Mouse (Mus musculus) heart, embryonic 11.5 days (tissue): ENCODE results near the gene Dpm1. TPM values are rescaled to one million over a fixed set of nuclear protein-coding genes. Genes with fewer than 3 reads are reported as not detected.
A peak's percentile ranks its signal among the peaks of the same experiment; 100 is the strongest.

Source experiments
- ATAC-seq: fragments of 200-750 bp; cut with Nextera tagmentation; replicated peaks from 2 replicates; pipeline ENCODE4 v1.8.0; 2017; ENCODE audit warnings: moderate library complexity; ENCODE audit not compliant: insufficient number of reproducible peaks, low FRiP score, low TSS enrichment
- H3K27ac ChIP-seq: fragments of 300-500 bp; sonication (generic); 2 replicates; pipeline ENCODE4 v1.5.1; 2014; ENCODE audit warnings: mild to moderate bottlenecking, low read depth, low read length
- H3K27me3 ChIP-seq: fragments of 300-500 bp; sonication (generic); 2 replicates; pipeline ENCODE4 v1.6.1; 2014; ENCODE audit warnings: mild to moderate bottlenecking, low read length, mixed read lengths; ENCODE audit not compliant: control insufficient read depth, insufficient read depth
- H3K36me3 ChIP-seq: fragments of 300-500 bp; sonication (generic); 2 replicates; pipeline ENCODE4 v1.6.1; 2014; ENCODE audit warnings: mild to moderate bottlenecking, low read length, moderate library complexity, mixed read lengths; ENCODE audit not compliant: control insufficient read depth, insufficient read depth
- H3K4me1 ChIP-seq: fragments of 300-500 bp; sonication (generic); 2 replicates; pipeline ENCODE4 v1.6.1; 2014; ENCODE audit warnings: low read length; ENCODE audit not compliant: control insufficient read depth, insufficient read depth
- H3K4me2 ChIP-seq: fragments of 300-500 bp; sonication (generic); 2 replicates; pipeline ENCODE4 v1.6.1; 2014; ENCODE audit warnings: mild to moderate bottlenecking, moderate library complexity
- H3K4me3 ChIP-seq: fragments of 300-500 bp; sonication (generic); 2 replicates; pipeline ENCODE4 v1.5.1; 2014; ENCODE audit warnings: low read depth, low read length
- H3K9ac ChIP-seq: fragments of 300-500 bp; sonication (generic); 2 replicates; pipeline ENCODE4 v1.6.1; 2014; ENCODE audit warnings: mild to moderate bottlenecking, low read depth, low read length, moderate library complexity
- H3K9me3 ChIP-seq: fragments of 300-500 bp; sonication (generic); replicated peaks from 2 replicates; pipeline ENCODE4 v1.6.1; 2016; ENCODE audit warnings: low read length; ENCODE audit not compliant: control insufficient read depth
- WGBS: fragments of 180-500 bp; shearing (Covaris S2); extraction: QIAGEN DNeasy Blood & Tissue Kit; methylation state at CpG from one replicate; pipeline ENCODE4 v1.1.7; 2014; ENCODE audit not compliant: insufficient replicate concordance; 5-methylcytosine and 5-hydroxymethylcytosine counted together
- polyA plus RNA-seq: library from polyadenylated mRNA; unstranded; fragments of >200 nt; fragmentation: Nextera tagmentation; extraction: Ambion mirVana; gene quantifications from 2 replicates; pipeline ENCODE4 v1.2.1, GENCODE M21; 2014

Gene Dpm1
- polyA plus RNA-seq, 1 experiment from 2014 or later = 85.1 TPM

GRCm38 (mm10) chr2:168195721-168196120 is 34.7 kb downstream of the Dpm1 start:
- Histone ChIP-seq H3K9me3 (no peaks in the 10 kb centered on the region), H3K36me3 (peaks cover 3% of the 10 kb centered on the region; the same call in 1 of the 2 replicates), H3K4me2 (no peak overlapping the region), H3K4me1 (peaks cover 40% of the 10 kb centered on the region), H3K9ac (no peak overlapping the region), H3K4me3 (no peak overlapping the region), H3K27ac (no peak overlapping the region), H3K27me3 (no peaks in the 10 kb centered on the region)
- WGBS = 75% methylated on average over 2 of the region's 2 CpGs
- ATAC-seq = no peak

GRCm38 (mm10) chr2:168193685-168194084 is 36.7 kb downstream of the Dpm1 start:
- Histone ChIP-seq H3K27ac (no peak overlapping the region), H3K9ac (no peak overlapping the region), H3K27me3 (no peaks in the 10 kb centered on the region), H3K36me3 (peaks cover 3% of the 10 kb centered on the region; the same call in 1 of the 2 replicates), H3K4me2 (no peak overlapping the region), H3K9me3 (no peaks in the 10 kb centered on the region), H3K4me1 (peaks cover 41% of the 10 kb centered on the region), H3K4me3 (no peak overlapping the region)
- 76% methylated on average over 2 of the region's 2 CpGs for WGBS
- ATAC-seq = no peak

- Histone ChIP-seq H3K9ac (no peak overlapping the region), H3K4me2 (no peak overlapping the region), H3K4me3 (no peak overlapping the region), H3K9me3 (no peaks in the 10 kb centered on the region), H3K27ac (no peak overlapping the region), H3K36me3 (peaks cover 9% of the 10 kb centered on the region), H3K27me3 (no peaks in the 10 kb centered on the region), H3K4me1 (peaks cover 37% of the 10 kb centered on the region)
- no peak for ATAC-seq
- WGBS = 96% methylated on average over 2 of the region's 2 CpGs
Measured at GRCm38 (mm10) chr2:168191856-168192255, 38.5 kb downstream of the Dpm1 start.

- H3K4me2 ChIP-seq = no peak overlapping the region
- H3K9me3 ChIP-seq = no peaks in the 10 kb centered on the region
- H3K4me1 ChIP-seq = no peaks in the 10 kb centered on the region
- H3K36me3 ChIP-seq = peaks cover 3% of the 10 kb centered on the region; the same call in 1 of the 2 replicates
- ATAC-seq = no peak
- H3K27ac ChIP-seq = no peak overlapping the region
- WGBS = 57% methylated on average over 7 of the region's 7 CpGs
- H3K9ac ChIP-seq = no peak overlapping the region
- no peaks in the 10 kb centered on the region for H3K27me3 ChIP-seq
- no peak overlapping the region for H3K4me3 ChIP-seq
Measured at GRCm38 (mm10) chr2:168175946-168176345, 54.4 kb downstream of the Dpm1 start.

DNA sequence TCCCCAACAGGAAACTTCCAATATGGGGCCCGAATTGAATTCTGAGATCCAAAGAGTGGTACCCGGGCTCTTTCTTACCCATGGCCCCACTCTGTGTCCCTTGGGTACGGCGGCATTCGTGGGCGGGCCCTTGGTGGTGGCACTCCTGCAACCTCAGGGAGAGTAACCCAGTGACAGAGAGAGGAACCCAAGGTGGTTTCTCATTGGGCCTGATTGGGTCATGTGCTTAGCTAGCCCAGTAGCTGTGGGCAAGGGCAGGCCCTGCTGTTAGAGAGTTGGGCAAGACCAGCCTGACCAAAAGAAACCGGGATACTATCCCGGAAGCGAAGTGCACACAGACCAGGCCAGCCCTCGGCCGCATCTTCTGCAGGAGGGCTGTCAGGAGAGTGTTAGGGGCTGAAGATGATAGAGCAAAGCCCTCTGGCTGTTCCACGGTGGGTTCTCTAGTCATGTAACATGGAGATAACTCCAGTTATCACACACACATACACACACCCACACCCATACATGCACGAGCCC is 60.2 kb downstream of the Dpm1 start:
- Histone ChIP-seq H3K4me1 (peaks cover 35% of the 10 kb centered on the region), H3K27ac (peak overlapping the region; percentile 85), H3K36me3 (peaks cover 3% of the 10 kb centered on the region; the same call in 1 of the 2 replicates), H3K9ac (peak overlapping the region; percentile 70; the same call in 1 of the 2 replicates), H3K4me2 (peak overlapping the region; percentile 65), H3K4me3 (peak overlapping the region; percentile 32), H3K9me3 (no peaks in the 10 kb centered on the region), H3K27me3 (no peaks in the 10 kb centered on the region)
- 4% methylated on average over 13 of the region's 13 CpGs for WGBS
- peak; percentile 59 for ATAC-seq

DNA sequence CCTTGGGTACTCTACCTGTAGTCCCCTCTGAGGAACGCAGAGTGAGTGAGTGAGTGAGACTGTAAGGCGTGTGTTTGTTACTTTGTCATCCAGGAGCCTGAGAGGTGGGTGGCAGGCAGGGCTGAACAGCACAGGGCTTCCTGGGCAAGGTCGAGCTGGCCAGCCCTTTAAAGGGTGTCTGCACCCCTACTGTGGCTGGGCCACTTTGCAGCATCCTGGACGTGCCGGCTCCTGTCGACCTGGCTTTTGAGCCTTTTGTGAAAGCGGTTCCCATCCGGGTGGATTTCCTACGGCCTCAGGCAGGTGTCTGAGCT is 60.6 kb downstream of the Dpm1 start:
- peak overlapping the region; percentile 32 for H3K4me3 ChIP-seq
- H3K27ac ChIP-seq = peak overlapping the region; percentile 85
- ATAC-seq = peak; percentile 43; the same call in 1 of the 2 replicates

GRCm38 (mm10) chr2:168168892-168169799 is 61.2 kb downstream of the Dpm1 start:
- Histone ChIP-seq H3K9me3 (no peaks in the 10 kb centered on the region), H3K4me2 (peak overlapping the region; percentile 65), H3K9ac (peak overlapping the region; percentile 70; the same call in 1 of the 2 replicates), H3K27me3 (no peaks in the 10 kb centered on the region), H3K4me1 (peaks cover 35% of the 10 kb centered on the region), H3K4me3 (peak overlapping the region; percentile 32; the same call in 1 of the 2 replicates), H3K27ac (peak overlapping the region; percentile 85), H3K36me3 (no peaks in the 10 kb centered on the region)
- peak; percentile 44; the same call in 1 of the 2 replicates for ATAC-seq
- WGBS = 41% methylated on average over 9 of the region's 9 CpGs

More for the DNA sequence above, 60.6 kb downstream of the Dpm1 start:
- Histone ChIP-seq H3K9ac (peak overlapping the region; percentile 70; the same call in 1 of the 2 replicates), H3K9me3 (no peaks in the 10 kb centered on the region), H3K27me3 (no peaks in the 10 kb centered on the region), H3K4me1 (peaks cover 35% of the 10 kb centered on the region), H3K4me2 (peak overlapping the region; percentile 65), H3K36me3 (no peaks in the 10 kb centered on the region)
- WGBS = 2% methylated on average over 9 of the region's 9 CpGs

DNA sequence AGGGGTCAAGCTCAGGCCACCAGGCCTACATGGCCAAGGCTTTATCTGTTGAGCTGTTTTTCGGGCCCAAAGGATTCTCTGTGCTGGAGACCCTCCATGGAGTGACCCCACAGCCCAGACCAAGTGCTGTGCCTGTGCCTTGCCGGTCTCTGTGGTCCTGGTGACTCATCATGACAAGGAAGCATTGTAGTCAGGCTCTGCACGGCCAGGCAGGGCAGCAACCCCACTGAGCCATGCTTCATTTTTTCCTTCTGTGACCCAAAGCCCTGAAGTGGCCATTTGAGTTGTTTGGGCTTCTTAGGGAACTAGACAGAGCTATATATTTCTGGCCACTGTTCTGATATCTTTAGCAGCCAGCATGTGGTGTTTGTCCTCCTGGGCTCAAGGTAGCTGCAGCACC is 62.6 kb downstream of the Dpm1 start:
- Histone ChIP-seq H3K27ac (no peak overlapping the region), H3K4me3 (no peak overlapping the region), H3K27me3 (no peaks in the 10 kb centered on the region), H3K9ac (no peak overlapping the region), H3K4me1 (peaks cover 35% of the 10 kb centered on the region), H3K9me3 (no peaks in the 10 kb centered on the region), H3K36me3 (no peaks in the 10 kb centered on the region), H3K4me2 (no peak overlapping the region)
- no peak for ATAC-seq
- 47% methylated on average over 3 of the region's 3 CpGs for WGBS
